Mouse (Mus musculus) liver, postnatal 0 days (tissue): ENCODE measurements at regions not wholly inside any gene's neighbourhood (a gene's known extent, or its start where the extent isn't known, plus 50 kb on each side); places are given as distances from the start of the nearest gene placed in this dataset.

Source experiments
- CTCF ChIP-seq: sonication (generic); IDR thresholded peaks from 2 replicates; pipeline ENCODE4 v1.5.1; 2016; ENCODE audit warnings: antibody characterized with exemption, low read depth
- EP300 ChIP-seq: IDR thresholded peaks from 2 replicates; pipeline ENCODE4 v1.6.1; 2016; ENCODE audit warnings: antibody characterized with exemption, low read depth, mild to moderate bottlenecking

- TF ChIP-seq CTCF (no peak), EP300 (no peak)
These were observed 317.6 kb downstream of the Bcl11a start for GRCm38 (mm10) chr11:24395478-24395877.
